Comparison of ENCODE assay signal across 9 mouse cellular contexts in genomic region chr14:30405456-30406225, GRCm38 (mm10).
DNase-seq lines count a peak whose midpoint lies in the region; ATAC-seq lines count a peak whose summit lies in the region.
"Had no signal": no experiment of that assay in that cellular context is flagged by ENCODE, and none has a peak within 500 bp of the region (broad histone marks: within the 10 kb centered on the region; RNA-seq: fewer than 3 reads in every experiment).

No protein-coding gene starts in this region.

- DNase-seq in kidney, adult 11 months: peak; percentile 3
- DNase-seq in kidney, postnatal 25 days: no peak
- peak; percentile 17 to 38 for DNase-seq in layer of hippocampus, adult 8-10 months (ENCODE audit: low spot score in 2 of 2)
- DNase-seq in naive thymus-derived CD4-positive, alpha-beta T cell, adult 2 months (ENCODE audit: low read depth): peak; percentile 43
- no peak for DNase-seq in spleen, postnatal 36 days (ENCODE audit: low spot score in 2 of 2)
- DNase-seq in adrenal gland, postnatal 25 days: no peak
- no peak for DNase-seq in gastrocnemius, adult 18-20 months (ENCODE audit: low spot score)

- H3K27ac ChIP-seq in heart, embryonic 15.5 days: peak overlapping the region; percentile 73

- peak overlapping the region; percentile 49 for H3K4me2 ChIP-seq in heart, embryonic 15.5 days

- H3K27me3 ChIP-seq in heart, embryonic 15.5 days: no peaks in the 10 kb centered on the region

- H3K4me3 ChIP-seq in heart, embryonic 15.5 days: peak overlapping the region; percentile 25

- H3K4me1 ChIP-seq in heart, embryonic 15.5 days (replicated peaks): peaks cover 13% of the 10 kb centered on the region

- ATAC-seq in heart, embryonic 15.5 days (replicated peaks; ENCODE audit: insufficient number of reproducible peaks, insufficient read depth, low FRiP score, low read depth): no peak
- ATAC-seq: midbrain, embryonic 16.5 days had no signal

- no peak overlapping the region for H3K9ac ChIP-seq in heart, embryonic 15.5 days

- no peaks in the 10 kb centered on the region for H3K36me3 ChIP-seq in heart, embryonic 15.5 days

- no peaks in the 10 kb centered on the region for H3K9me3 ChIP-seq in heart, embryonic 15.5 days (replicated peaks)

- 26% methylated on average over 8 of the region's 8 CpGs for WGBS in heart, embryonic 15.5 days

Comparison
In these comparisons a context has a peak if more than half of its experiments do, and no peak if none do; other contexts are left out.
1. DNase-seq: peak in kidney, adult 11 months (single experiment), layer of hippocampus, adult 8-10 months (2 of 2) and naive thymus-derived CD4-positive, alpha-beta T cell, adult 2 months (single experiment); none in kidney, postnatal 25 days (0 of 2), spleen, postnatal 36 days (0 of 2), adrenal gland, postnatal 25 days (single experiment) and gastrocnemius, adult 18-20 months (single experiment).